Mouse (Mus musculus) spleen, postnatal 14 days (tissue): Measurements from ENCODE around the gene Irf7.
"Not testable (repeated sequence)": the region's sequence is repeated elsewhere in the genome, so short reads cannot be mapped to it uniquely, and the experiment has no call there.

Experiments used
- DNase-seq, 2 experiments: peaks; one replicate each; pipeline ENCODE4 v3.0.0; 2021 to 2022; ENCODE audit warnings: low spot score in 2 of 2

Gene Irf7

GRCm38 (mm10) chr7:141276546-141276945 lies 10.3 kb upstream of the Irf7 start, which contains the start of gene Cdhr5:
Gene Cdhr5 (minus strand): TSS chr7:141276786.
- no peak for DNase-seq

GRCm38 (mm10) chr7:141275356-141275755 lies 9.1 kb upstream of the Irf7 start:
- no peak for DNase-seq

- no peak for DNase-seq
These were observed 4.3 kb upstream of the Irf7 start for GRCm38 (mm10) chr7:141270631-141271030.

DNA sequence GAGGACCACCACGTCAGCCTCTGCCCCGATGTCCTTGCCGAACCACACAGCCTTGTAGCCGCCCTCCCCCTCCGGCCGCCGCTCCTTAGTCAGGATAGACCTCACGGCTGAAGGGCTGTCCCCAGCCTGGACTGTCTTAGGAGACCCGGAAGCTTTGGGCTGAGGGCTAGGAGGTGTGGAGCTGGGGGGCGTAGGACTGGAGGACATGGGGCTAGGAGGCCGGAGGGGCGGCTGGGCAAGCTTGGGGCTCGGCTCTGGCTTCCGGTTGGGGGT lies 2.9 kb upstream of the Irf7 start:
- DNase-seq, result no peak

DNA sequence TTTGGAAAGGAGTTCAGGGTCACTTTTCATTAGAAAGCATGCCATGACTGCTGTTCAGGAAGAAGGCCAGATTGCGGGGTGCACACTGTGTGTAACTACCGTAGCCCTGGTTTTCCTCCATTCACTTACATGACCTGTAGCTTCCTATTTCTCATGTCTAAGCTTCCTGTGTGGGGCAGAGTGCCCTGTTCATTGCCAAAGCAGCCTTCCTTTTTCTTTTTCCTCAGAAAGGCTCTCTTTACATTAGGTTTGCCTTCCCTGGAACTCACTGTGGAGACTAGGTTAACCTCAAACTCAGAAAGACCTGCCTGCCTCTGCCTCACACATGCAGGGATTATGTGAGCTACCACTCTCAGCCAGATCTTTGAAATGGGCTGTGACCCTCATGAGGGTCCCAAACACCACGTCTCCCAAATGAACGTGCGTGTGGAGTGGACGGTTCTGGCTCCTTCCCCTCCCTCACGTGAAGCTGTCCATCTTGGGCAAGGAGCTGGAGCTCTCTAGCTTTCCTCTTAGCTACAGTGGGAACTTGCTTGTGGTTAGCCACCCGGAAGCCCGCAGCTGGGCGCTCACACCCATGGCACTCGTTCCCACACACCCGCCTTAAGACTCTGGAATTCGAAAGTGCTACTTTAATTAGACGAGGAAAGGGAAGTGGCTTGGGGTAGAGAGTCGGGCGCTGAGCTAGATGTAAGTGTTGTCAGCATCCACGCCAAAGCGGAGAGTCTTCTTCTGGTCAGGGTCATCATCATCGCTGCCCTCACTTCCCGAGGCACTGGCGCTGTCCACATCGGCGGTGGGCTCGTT lies 2.4 kb upstream of the Irf7 start:
- DNase-seq, result no peak

GRCm38 (mm10) chr7:141265411-141265738 lies 906 bp downstream of the Irf7 start:
- no peak for DNase-seq

DNA sequence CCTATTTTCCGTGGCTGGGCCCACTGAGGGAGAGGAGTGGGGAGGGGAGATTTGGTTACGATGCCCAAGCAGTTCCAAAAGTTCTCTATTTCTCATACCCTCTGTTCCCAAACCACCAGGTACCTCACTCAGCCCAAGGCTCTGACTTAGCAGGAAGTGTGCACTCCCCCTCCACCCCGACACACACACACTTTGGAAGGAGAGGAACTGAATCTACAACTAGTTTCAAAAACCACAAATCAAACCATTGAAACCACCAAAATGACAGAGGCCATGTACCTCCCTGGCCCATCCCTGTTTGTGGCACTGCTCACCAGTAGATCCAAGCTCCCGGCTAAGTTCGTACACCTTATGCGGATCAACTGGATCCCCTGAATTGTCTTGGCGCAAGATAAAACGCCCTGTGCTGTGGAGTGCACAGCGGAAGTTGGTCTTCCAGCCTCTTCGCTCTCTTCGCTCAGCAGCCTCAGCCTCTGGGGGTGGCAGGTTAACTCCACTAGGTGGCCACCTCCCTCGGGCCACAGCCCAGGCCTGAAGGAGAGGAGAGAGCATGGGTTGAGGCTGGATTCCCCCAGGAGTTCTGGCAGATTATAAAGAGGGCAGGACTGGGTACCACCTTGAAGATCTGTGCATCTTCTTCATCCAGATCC lies 1.4 kb downstream of the Irf7 start:
- peak; percentile 39 to 47 for DNase-seq

DNA sequence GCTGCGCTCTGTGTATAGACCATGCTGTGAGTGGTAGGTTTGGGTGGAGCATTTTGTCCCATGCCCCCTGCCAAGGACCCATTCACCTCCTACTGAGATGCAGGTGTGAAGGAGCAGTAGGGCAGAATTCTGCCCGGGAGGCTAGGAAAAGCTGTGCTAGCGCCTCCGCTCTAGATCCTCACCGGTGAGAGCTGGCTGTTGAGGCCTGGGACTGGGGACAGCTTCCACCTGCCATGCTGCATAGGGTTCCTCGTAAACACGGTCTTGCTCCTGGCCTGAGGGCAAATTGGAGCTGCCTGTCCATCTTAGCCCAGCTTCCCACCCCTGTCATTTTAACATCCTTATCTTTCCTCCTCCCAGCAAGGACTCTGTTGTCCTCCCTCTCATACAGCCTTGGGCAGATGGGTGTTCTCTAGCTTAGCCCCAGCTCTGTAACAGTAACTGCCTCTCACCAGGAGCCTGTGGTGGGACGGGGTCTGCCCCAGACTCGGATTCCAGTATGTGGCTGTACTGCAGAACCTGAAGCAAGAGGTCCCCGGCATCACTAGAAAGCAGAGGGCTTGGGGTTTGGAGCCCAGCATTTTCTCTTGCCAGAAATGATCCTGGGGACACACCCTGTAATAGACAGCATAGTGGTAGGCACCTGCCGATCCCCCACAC lies 2.1 kb downstream of the Irf7 start:
- no peak for DNase-seq

- no peak for DNase-seq
These were observed 2.6 kb downstream of the Irf7 start for GRCm38 (mm10) chr7:141263640-141264039.

GRCm38 (mm10) chr7:141261480-141261879 lies 4.8 kb downstream of the Irf7 start:
- DNase-seq, result no peak

- DNase-seq, result no peak
These were observed 10.1 kb downstream of the Irf7 start for GRCm38 (mm10) chr7:141256159-141256558.

DNA sequence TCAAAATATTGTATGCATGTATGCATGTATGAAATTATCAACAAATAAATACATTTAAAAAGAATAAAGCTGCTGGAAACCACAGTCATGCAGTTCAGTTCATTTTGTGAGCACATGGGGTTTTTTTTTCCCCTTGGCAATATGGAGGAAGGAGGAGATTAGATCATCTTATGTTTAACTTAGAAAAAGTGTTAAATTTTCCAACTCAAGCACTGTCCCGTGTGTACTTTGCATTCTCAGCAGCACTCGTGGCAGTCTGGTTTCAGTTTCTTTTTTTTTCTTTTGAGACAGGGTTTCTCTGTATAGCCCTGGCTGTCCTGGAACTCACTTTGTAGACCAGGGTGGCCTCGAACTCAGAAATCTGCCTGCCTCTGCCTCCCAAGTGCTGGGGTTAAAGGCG lies 15.8 kb downstream of the Irf7 start:
- not testable (repeated sequence) for DNase-seq

GRCm38 (mm10) chr7:141231551-141231950 lies 34.7 kb downstream of the Irf7 start:
- no peak for DNase-seq

DNA sequence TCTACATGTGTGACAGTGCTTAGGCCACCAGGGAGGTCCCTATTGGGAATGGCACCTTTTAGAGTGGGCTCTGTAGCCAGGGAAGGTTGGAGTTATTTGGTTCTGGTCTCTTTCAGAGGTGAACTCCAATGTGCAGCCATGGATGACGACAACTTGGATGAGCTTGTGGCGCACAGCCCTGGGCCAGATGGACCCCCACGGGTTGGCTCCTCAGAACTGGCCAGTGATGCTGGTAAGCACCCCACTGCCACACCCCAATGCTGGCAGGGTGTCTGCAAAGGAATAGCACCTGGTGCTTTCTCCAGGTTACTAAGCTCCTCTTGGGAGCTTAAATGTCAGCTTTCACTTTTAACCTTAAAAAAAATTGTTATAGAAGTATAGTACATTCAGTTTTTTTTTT lies 35.2 kb downstream of the Irf7 start:
- no peak for DNase-seq

DNA sequence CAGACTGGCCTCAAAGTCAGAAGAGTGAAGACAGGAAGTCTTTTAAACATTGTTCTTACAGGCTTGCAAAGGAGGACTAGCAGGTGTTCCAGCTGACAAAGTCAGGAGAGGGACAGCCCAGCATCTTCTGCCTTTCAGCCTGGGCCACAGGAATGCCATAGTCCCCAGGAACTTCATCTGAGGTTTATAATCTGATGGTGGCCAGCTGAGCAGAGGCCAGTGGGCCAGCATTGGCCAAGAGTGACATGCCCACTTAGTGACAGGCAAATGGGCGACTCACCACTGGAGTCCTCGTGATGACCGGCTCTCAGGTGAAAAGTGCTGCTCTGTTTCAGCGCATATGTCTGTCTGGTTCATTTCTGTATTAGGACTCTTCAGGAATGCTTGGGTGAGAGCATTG lies 35.7 kb downstream of the Irf7 start:
- no peak for DNase-seq

DNA sequence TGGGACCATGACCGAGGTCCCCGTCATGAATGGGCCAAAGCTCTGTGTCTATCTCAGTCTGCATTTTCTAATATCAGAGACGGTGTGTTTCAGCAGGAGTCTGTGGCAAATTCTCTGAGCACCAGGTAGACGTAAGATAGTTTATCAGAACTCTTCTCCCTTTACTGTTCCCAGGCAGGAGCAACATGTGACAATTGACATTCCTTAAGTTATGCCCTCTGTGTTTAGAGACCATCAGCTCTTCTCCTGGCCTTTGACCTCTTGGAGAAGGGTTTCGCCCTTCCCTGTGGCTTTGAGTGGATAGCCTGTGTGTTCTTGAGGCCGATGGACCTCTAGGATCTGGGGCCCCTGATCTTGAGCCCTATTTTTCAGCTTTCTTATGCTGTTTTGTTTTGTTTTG lies 36.6 kb downstream of the Irf7 start:
- DNase-seq, result no peak

DNA sequence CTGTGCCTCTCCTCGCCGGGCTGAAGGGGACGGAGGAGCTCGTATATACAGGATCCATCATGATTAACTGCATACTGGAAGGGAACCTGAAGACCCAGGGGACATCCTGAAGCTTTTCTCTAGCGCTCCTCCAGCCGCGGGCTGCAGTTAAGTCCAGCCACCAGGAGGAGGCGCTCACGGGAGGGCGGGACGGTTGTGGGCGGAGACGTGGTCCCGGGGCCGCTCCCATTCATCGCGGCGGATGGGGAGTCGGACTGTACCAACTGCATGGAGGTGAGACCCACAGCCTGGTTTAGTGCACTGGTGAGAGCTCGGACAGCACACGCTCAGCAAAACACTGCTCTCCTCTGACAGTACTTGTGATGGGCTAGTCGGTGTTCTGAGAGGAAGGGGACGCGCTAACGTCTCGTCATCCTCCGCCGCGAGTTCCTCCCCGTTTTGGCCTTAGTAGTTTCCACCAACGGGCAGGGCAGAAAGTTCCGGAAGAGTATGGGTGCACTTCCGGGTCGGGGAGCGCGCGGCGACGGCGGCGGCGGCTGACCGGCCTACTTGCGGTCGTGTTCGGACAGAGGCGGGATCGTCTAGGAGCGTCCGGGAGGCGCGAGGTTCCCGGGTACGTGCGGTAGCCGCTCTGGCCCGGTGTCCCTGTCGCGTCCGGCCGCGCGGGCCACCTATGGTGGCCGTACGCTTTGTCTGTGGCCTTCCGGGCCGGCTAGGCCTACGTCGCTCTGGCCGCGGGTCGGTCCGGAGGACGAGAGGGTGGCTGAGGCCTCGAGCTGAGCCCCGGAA lies 37.8 kb downstream of the Irf7 start, which contains the start of gene Phrf1:
Phrf1 (plus strand) TSS at position 506 of the 789 bp plus-strand sequence.
- peak; percentile 90 to 96 for DNase-seq

GRCm38 (mm10) chr7:141227796-141228195 lies 38.5 kb downstream of the Irf7 start:
- no peak for DNase-seq

- DNase-seq, result no peak
These were observed 39.7 kb downstream of the Irf7 start for GRCm38 (mm10) chr7:141226535-141226934.

DNA sequence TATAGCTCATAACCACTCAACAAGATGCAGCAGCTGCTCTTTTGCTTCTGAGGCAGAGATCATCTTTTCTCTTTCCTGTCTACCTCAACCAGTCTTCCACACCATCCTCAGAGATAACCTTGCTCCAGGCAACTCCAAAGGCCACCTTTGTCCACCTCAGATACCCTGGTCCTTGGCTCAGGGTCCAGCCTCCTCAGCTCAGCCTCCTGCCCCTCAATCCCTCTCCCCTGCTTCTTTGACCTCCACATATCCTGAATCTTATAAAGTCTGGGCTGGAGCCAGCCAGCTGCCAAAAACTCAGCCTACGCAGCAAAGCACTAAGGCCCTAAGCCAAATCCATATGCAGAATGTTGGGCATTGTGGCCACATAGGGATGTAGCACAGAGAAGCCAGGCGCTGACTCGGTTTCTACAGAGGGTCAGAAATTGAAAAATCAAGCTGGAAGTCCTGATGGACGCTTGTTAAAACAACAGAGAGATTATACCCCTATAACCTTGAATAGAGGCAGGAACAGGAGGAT lies 43.5 kb downstream of the Irf7 start:
- no peak for DNase-seq

GRCm38 (mm10) chr7:141222126-141222467 lies 44.2 kb downstream of the Irf7 start:
- peak in 1 of 2 experiments; percentile 22 for DNase-seq
